Mouse (Mus musculus): ENCODE measurements around the gene Gm11011. TPM values are rescaled to one million over a fixed set of nuclear protein-coding genes. Genes with fewer than 3 reads are reported as not detected.

The Gm11011 gene
- polyA plus RNA-seq, 1 experiment from 2014 or later = not detected

DNA sequence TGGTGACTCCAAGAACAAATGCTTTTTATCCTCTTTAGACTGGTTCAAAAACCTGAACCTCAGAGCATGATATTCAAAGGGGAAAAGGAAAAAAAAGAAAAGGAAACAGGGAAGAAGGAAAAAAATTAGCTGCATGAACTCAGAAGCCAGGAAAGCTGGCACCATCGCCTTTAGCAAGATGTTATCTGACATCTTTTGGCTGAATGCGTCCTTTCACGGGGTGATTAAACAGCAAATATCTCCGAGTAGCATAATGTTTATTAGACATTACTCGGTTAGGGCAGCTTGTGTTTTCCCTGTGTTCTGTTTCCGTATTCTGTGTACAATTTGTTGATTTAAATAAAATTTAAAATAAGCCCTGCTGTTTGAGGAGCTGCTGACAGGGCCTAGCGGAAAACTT is 21.8 kb downstream of the Gm11011 start:
- Histone ChIP-seq H3K9me3 (ENCODE audit: control insufficient read depth) (no peaks in the 10 kb centered on the region), H3K9ac (ENCODE audit: low read depth, low read length) (no peak overlapping the region), H3K4me3 (ENCODE audit: low read depth, low read length) (no peak overlapping the region), H3K36me3 (ENCODE audit: control insufficient read depth, insufficient read depth) (no peaks in the 10 kb centered on the region), H3K4me1 (replicated peaks; ENCODE audit: control insufficient read depth, insufficient read depth, low read length) (no peaks in the 10 kb centered on the region), H3K4me2 (replicated peaks; ENCODE audit: low read depth) (no peak overlapping the region), H3K27ac (ENCODE audit: low read depth, low read length) (no peak overlapping the region), H3K27me3 (replicated peaks; ENCODE audit: control insufficient read depth, insufficient read depth, low read length) (no peaks in the 10 kb centered on the region)
- no peak for ATAC-seq
- no peak for TF ChIP-seq CTCF (IDR thresholded peaks at IDR 0.05; ENCODE audit: low read depth)
- 60% methylated on average over 7 of the region's 7 CpGs for WGBS

DNA sequence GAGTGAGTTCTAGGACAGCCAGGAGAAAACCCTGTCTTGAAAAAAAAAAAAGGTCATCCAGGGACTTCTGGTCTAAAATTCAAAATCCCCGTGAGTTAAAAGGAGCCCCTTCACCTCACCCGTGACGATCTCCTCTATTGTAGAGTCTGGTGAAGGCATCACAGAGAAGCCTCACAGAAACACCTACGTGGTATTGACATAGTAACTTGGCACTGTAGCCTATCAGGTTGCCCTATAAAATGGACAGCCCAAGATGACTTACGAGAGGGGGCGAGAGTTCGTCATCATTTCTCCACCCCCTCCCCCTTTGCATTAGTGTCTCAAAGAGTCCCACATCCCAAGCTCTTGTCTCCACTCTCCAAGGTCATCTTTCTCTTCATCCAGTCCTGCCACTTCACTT is 41.9 kb downstream of the Gm11011 start:
- no peak for TF ChIP-seq CTCF (IDR thresholded peaks at IDR 0.05; ENCODE audit: low read depth)
- H3K36me3 ChIP-seq (ENCODE audit: control insufficient read depth, insufficient read depth) = no peaks in the 10 kb centered on the region
- H3K4me2 ChIP-seq (replicated peaks; ENCODE audit: low read depth) = no peak overlapping the region
- H3K4me1 ChIP-seq (replicated peaks; ENCODE audit: control insufficient read depth, insufficient read depth, low read length) = no peaks in the 10 kb centered on the region
- no peaks in the 10 kb centered on the region for H3K27me3 ChIP-seq (replicated peaks; ENCODE audit: control insufficient read depth, insufficient read depth, low read length)
- no peak overlapping the region for H3K27ac ChIP-seq (ENCODE audit: low read depth, low read length)
- ATAC-seq = no peak
- no peak overlapping the region for H3K9ac ChIP-seq (ENCODE audit: low read depth, low read length)
- H3K9me3 ChIP-seq (ENCODE audit: control insufficient read depth) = no peaks in the 10 kb centered on the region
- H3K4me3 ChIP-seq (ENCODE audit: low read depth, low read length) = no peak overlapping the region
- 83% methylated on average over 7 of the region's 7 CpGs for WGBS

DNA sequence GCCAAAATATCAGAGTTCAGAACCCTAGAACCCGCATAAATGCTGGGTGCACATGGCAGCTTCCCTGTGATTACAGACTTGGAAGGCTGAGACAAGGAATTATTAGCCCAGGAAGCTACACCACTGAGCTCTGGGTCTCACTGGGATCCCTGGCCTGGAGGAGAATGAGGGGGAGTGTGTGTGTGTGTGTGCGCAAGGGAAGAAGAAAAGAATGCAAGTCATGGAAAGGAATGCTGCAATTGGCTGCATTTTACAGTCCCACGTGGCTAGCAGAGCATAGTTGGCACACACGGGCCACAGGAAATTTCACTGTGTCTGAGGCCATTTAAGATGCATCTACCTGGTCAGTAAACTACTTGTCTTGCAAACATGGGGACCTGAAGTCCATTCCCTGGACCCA is 48.6 kb downstream of the Gm11011 start:
- Histone ChIP-seq H3K36me3 (ENCODE audit: control insufficient read depth, insufficient read depth) (no peaks in the 10 kb centered on the region), H3K27me3 (replicated peaks; ENCODE audit: control insufficient read depth, insufficient read depth, low read length) (no peaks in the 10 kb centered on the region), H3K4me2 (replicated peaks; ENCODE audit: low read depth) (no peak overlapping the region), H3K27ac (ENCODE audit: low read depth, low read length) (no peak overlapping the region), H3K4me1 (replicated peaks; ENCODE audit: control insufficient read depth, insufficient read depth, low read length) (no peaks in the 10 kb centered on the region), H3K9ac (ENCODE audit: low read depth, low read length) (no peak overlapping the region), H3K9me3 (ENCODE audit: control insufficient read depth) (no peaks in the 10 kb centered on the region), H3K4me3 (ENCODE audit: low read depth, low read length) (no peak overlapping the region)
- TF ChIP-seq CTCF (IDR thresholded peaks at IDR 0.05; ENCODE audit: low read depth) = no peak
- no peak for ATAC-seq
- 59% methylated on average over 4 of the region's 4 CpGs for WGBS

Other genes with a start within 250 kb of the Gm11011 start
- gene Tshz2, start 45.3 kb upstream of the Gm11011 start, polyA plus RNA-seq (2015; fragmentation: Nextera tagmentation; extraction: Ambion mirVana) = 6.3 and 6.6 TPM in 2 replicates